Mouse (Mus musculus) heart, embryonic 15.5 days (tissue): Measurements from ENCODE around the gene Srp72. TPM values are rescaled to one million over a fixed set of nuclear protein-coding genes. Genes with fewer than 3 reads are reported as not detected.
A peak's percentile ranks its signal among the peaks of the same experiment; 100 is the strongest.

Source experiments
- ATAC-seq: fragments of 200-750 bp; cut with Nextera tagmentation; replicated peaks from 2 replicates; pipeline ENCODE4 v1.8.0; 2017; ENCODE audit warnings: low read depth, moderate TSS enrichment; ENCODE audit not compliant: insufficient number of reproducible peaks, insufficient read depth, low FRiP score
- H3K27ac ChIP-seq: fragments of 300-500 bp; sonication (generic); 2 replicates; pipeline ENCODE4 v1.5.1; 2015; ENCODE audit warnings: mild to moderate bottlenecking, inconsistent platforms
- H3K27me3 ChIP-seq: fragments of 300-500 bp; sonication (generic); 2 replicates; pipeline ENCODE4 v1.6.1; 2015; ENCODE audit warnings: inconsistent platforms
- H3K36me3 ChIP-seq: fragments of 300-500 bp; sonication (generic); 2 replicates; pipeline ENCODE4 v1.6.1; 2015; ENCODE audit warnings: mild to moderate bottlenecking, inconsistent platforms
- H3K4me1 ChIP-seq: fragments of 300-500 bp; sonication (generic); replicated peaks from 2 replicates; pipeline ENCODE4 v1.6.1; 2015; ENCODE audit warnings: inconsistent platforms
- H3K4me2 ChIP-seq: fragments of 300-500 bp; sonication (generic); 2 replicates; pipeline ENCODE4 v1.6.1; 2015; ENCODE audit warnings: inconsistent platforms, mild to moderate bottlenecking, moderate library complexity
- H3K4me3 ChIP-seq: fragments of 300-500 bp; sonication (generic); 2 replicates; pipeline ENCODE4 v1.5.1; 2015; ENCODE audit warnings: mild to moderate bottlenecking, inconsistent platforms
- H3K9ac ChIP-seq: fragments of 300-500 bp; sonication (generic); 2 replicates; pipeline ENCODE4 v1.6.1; 2015; ENCODE audit warnings: mild to moderate bottlenecking, inconsistent platforms
- H3K9me3 ChIP-seq: fragments of 300-500 bp; sonication (generic); replicated peaks from 2 replicates; pipeline ENCODE4 v1.6.1; 2016; ENCODE audit warnings: inconsistent platforms
- WGBS: fragments of 180-500 bp; shearing (Covaris S2); methylation state at CpG from one replicate; pipeline ENCODE4 v1.1.7; 2015; ENCODE audit warnings: mixed read lengths; 5-methylcytosine and 5-hydroxymethylcytosine counted together
- polyA plus RNA-seq: library from polyadenylated mRNA; unstranded; fragments of >200 nt; fragmentation: Nextera tagmentation; extraction: Ambion mirVana; gene quantifications from 2 replicates; pipeline ENCODE4 v1.2.1, GENCODE M21; 2015

Srp72 gene
- polyA plus RNA-seq, 1 experiment from 2014 or later: 41.2 TPM

- ATAC-seq: no peak
Observed at GRCm38 (mm10) chr5:76950343-76951105, 24.0 kb upstream of the Srp72 start.

GRCm38 (mm10) chr5:76951106-76952027 lies 23.1 kb upstream of the Srp72 start, which contains the start of the genes Paics and Ppat:
Gene Paics (plus strand): TSS chr5:76951307.
Gene Ppat (minus strand): TSS chr5:76951578.
- Histone ChIP-seq H3K4me1 (peaks cover 53% of the 10 kb centered on the region), H3K27ac (peak within 1 kb of the TSS; percentile 95), H3K9ac (peak within 1 kb of the TSS; percentile 84), H3K4me3 (peak within 1 kb of the TSS; percentile 93), H3K36me3 (peaks cover 4% of the 10 kb centered on the region), H3K4me2 (peak within 1 kb of the TSS; percentile 93), H3K27me3 (no peaks in the 10 kb centered on the region), H3K9me3 (no peaks in the 10 kb centered on the region)
- ATAC-seq: peak; percentile 97
- under 1% methylated on average over 81 of the region's 81 CpGs for WGBS

More at GRCm38 (mm10) chr5:76950343-76951105, 24.0 kb upstream of the Srp72 start:
- H3K36me3 ChIP-seq: no peaks in the 10 kb centered on the region
- peaks cover 61% of the 10 kb centered on the region for H3K4me1 ChIP-seq
- peak overlapping the region; percentile 93 for H3K4me3 ChIP-seq
- peak overlapping the region; percentile 93 for H3K4me2 ChIP-seq
- H3K27ac ChIP-seq: peak overlapping the region; percentile 95
- peak overlapping the region; percentile 59 for H3K9ac ChIP-seq
- WGBS: under 1% methylated on average over 24 of the region's 24 CpGs
- H3K9me3 ChIP-seq: no peaks in the 10 kb centered on the region
- H3K27me3 ChIP-seq: no peaks in the 10 kb centered on the region

- peak overlapping the region; percentile 95 for H3K27ac ChIP-seq
- WGBS: 11% methylated on average over 7 of the region's 7 CpGs
- peak overlapping the region; percentile 93 for H3K4me2 ChIP-seq
- H3K27me3 ChIP-seq: no peaks in the 10 kb centered on the region
- H3K9ac ChIP-seq: peak overlapping the region; percentile 84
- peaks cover 43% of the 10 kb centered on the region for H3K4me1 ChIP-seq
- H3K4me3 ChIP-seq: peak overlapping the region; percentile 93
- no peaks in the 10 kb centered on the region for H3K9me3 ChIP-seq
- ATAC-seq: no peak
- peaks cover 14% of the 10 kb centered on the region for H3K36me3 ChIP-seq
Observed at GRCm38 (mm10) chr5:76952112-76953040, 22.1 kb upstream of the Srp72 start.

- H3K9me3 ChIP-seq: no peaks in the 10 kb centered on the region
- no peaks in the 10 kb centered on the region for H3K27me3 ChIP-seq
- H3K9ac ChIP-seq: no peak overlapping the region
- H3K4me1 ChIP-seq: peaks cover 33% of the 10 kb centered on the region
- H3K36me3 ChIP-seq: peaks cover 28% of the 10 kb centered on the region
- 67% methylated on average over 3 of the region's 3 CpGs for WGBS
- H3K4me2 ChIP-seq: no peak overlapping the region
- H3K27ac ChIP-seq: no peak overlapping the region
- no peak for ATAC-seq
- no peak overlapping the region for H3K4me3 ChIP-seq
Observed at GRCm38 (mm10) chr5:76953794-76954193, 20.7 kb upstream of the Srp72 start.

- H3K4me3 ChIP-seq: no peak overlapping the region
- peaks cover 31% of the 10 kb centered on the region for H3K4me1 ChIP-seq
- no peaks in the 10 kb centered on the region for H3K9me3 ChIP-seq
- 0 out of 2 replicates have a peak overlapping the region, but pooled peaks have one; percentile 3 for H3K27ac ChIP-seq
- no peak for ATAC-seq
- no peak overlapping the region for H3K4me2 ChIP-seq
- H3K27me3 ChIP-seq: no peaks in the 10 kb centered on the region
- peaks cover 33% of the 10 kb centered on the region for H3K36me3 ChIP-seq
- 73% methylated on average over 6 of the region's 6 CpGs for WGBS
- H3K9ac ChIP-seq: no peak overlapping the region
Observed at GRCm38 (mm10) chr5:76954271-76954900, 20.1 kb upstream of the Srp72 start.

GRCm38 (mm10) chr5:76955474-76955873 lies 19.0 kb upstream of the Srp72 start:
- ATAC-seq: no peak
- H3K27ac ChIP-seq: no peak overlapping the region
- no peak overlapping the region for H3K4me2 ChIP-seq
- H3K27me3 ChIP-seq: no peaks in the 10 kb centered on the region
- H3K4me1 ChIP-seq: peaks cover 24% of the 10 kb centered on the region
- peaks cover 42% of the 10 kb centered on the region for H3K36me3 ChIP-seq
- no peaks in the 10 kb centered on the region for H3K9me3 ChIP-seq
- H3K4me3 ChIP-seq: no peak overlapping the region
- no peak overlapping the region for H3K9ac ChIP-seq
- 68% methylated on average over 4 of the region's 4 CpGs for WGBS

GRCm38 (mm10) chr5:76957954-76958353 lies 16.5 kb upstream of the Srp72 start:
- H3K4me3 ChIP-seq: no peak overlapping the region
- peaks cover 65% of the 10 kb centered on the region for H3K36me3 ChIP-seq
- no peaks in the 10 kb centered on the region for H3K9me3 ChIP-seq
- peaks cover 16% of the 10 kb centered on the region for H3K4me1 ChIP-seq
- no peak overlapping the region for H3K27ac ChIP-seq
- ATAC-seq: no peak
- no peaks in the 10 kb centered on the region for H3K27me3 ChIP-seq
- no peak overlapping the region for H3K4me2 ChIP-seq
- 98% methylated on average over 1 of the region's 1 CpGs for WGBS
- H3K9ac ChIP-seq: no peak overlapping the region

GRCm38 (mm10) chr5:76959587-76959986 lies 14.9 kb upstream of the Srp72 start:
- no peak overlapping the region for H3K9ac ChIP-seq
- no peaks in the 10 kb centered on the region for H3K27me3 ChIP-seq
- H3K36me3 ChIP-seq: peaks cover 81% of the 10 kb centered on the region
- H3K9me3 ChIP-seq: no peaks in the 10 kb centered on the region
- H3K4me2 ChIP-seq: no peak overlapping the region
- H3K4me3 ChIP-seq: no peak overlapping the region
- no peak for ATAC-seq
- H3K27ac ChIP-seq: no peak overlapping the region
- WGBS: 89% methylated on average over 5 of the region's 5 CpGs
- peaks cover 3% of the 10 kb centered on the region; the same call in 1 of the 2 replicates for H3K4me1 ChIP-seq

GRCm38 (mm10) chr5:76962545-76962944 lies 11.9 kb upstream of the Srp72 start:
- Histone ChIP-seq H3K4me3 (no peak overlapping the region), H3K4me1 (no peaks in the 10 kb centered on the region), H3K27me3 (no peaks in the 10 kb centered on the region), H3K9ac (no peak overlapping the region), H3K4me2 (no peak overlapping the region), H3K36me3 (peaks cover 82% of the 10 kb centered on the region), H3K9me3 (no peaks in the 10 kb centered on the region), H3K27ac (no peak overlapping the region)
- ATAC-seq: no peak
- WGBS: 77% methylated on average over 11 of the region's 11 CpGs

GRCm38 (mm10) chr5:76964651-76965050 lies 9.8 kb upstream of the Srp72 start:
- Histone ChIP-seq H3K36me3 (peaks cover 81% of the 10 kb centered on the region), H3K9me3 (no peaks in the 10 kb centered on the region), H3K4me2 (no peak overlapping the region), H3K4me1 (no peaks in the 10 kb centered on the region), H3K27me3 (no peaks in the 10 kb centered on the region), H3K9ac (no peak overlapping the region), H3K27ac (no peak overlapping the region), H3K4me3 (no peak overlapping the region)
- ATAC-seq: no peak
- WGBS: 90% methylated on average over 3 of the region's 3 CpGs
